Mouse (Mus musculus) lung, adult 2 months (tissue): Measurements from ENCODE around the gene Cd109.

Source experiments
- CTCF ChIP-seq: fragments of 200-500 bp; IDR thresholded peaks from 2 replicates; pipeline ENCODE4 v1.5.1; 2011; ENCODE audit warnings: mild to moderate bottlenecking, low read length, control low read depth; ENCODE audit not compliant: insufficient read depth
- POLR2A ChIP-seq: fragments of 200-500 bp; IDR thresholded peaks from 2 replicates; pipeline ENCODE4 v1.6.1; 2011; ENCODE audit warnings: low read depth, mild to moderate bottlenecking, control low read depth, low read length, borderline replicate concordance; ENCODE audit errors: extremely low read depth

GRCm38 (mm10) chr9:78671446-78671985 lies 56.2 kb downstream of the Cd109 start:
- no peak for TF ChIP-seq CTCF
- no peak for TF ChIP-seq POLR2A
